Comparison of ENCODE assay signal across 19 mouse cellular contexts in genomic region chr8:70181903-70182252, GRCm38 (mm10). TPM values are rescaled to one million over a fixed set of nuclear protein-coding genes. Genes with fewer than 3 reads are reported as not detected.
A peak's percentile ranks its signal among the peaks of the same experiment; 100 is the strongest.
DNase-seq lines count a peak whose midpoint lies in the region; ATAC-seq lines count a peak whose summit lies in the region.
"Had no signal": no experiment of that assay in that cellular context is flagged by ENCODE, and none has a peak within 500 bp of the region (broad histone marks: within the 10 kb centered on the region; RNA-seq: fewer than 3 reads in every experiment).

No protein-coding gene starts in this region.

- peaks cover 54% of the 10 kb centered on the region for H3K36me3 ChIP-seq in midbrain, embryonic 13.5 days
- H3K36me3 ChIP-seq in midbrain, embryonic 14.5 days (ENCODE audit: control insufficient read depth, insufficient read depth, low read length) = peaks cover 50% of the 10 kb centered on the region
- peaks cover 52% of the 10 kb centered on the region for H3K36me3 ChIP-seq in limb, embryonic 13.5 days

- no peak overlapping the region for H3K4me2 ChIP-seq in midbrain, embryonic 13.5 days (replicated peaks)
- no peak overlapping the region for H3K4me2 ChIP-seq in midbrain, embryonic 14.5 days (ENCODE audit: low read length)
- H3K4me2 ChIP-seq in limb, embryonic 13.5 days (replicated peaks) = no peak overlapping the region
- H3K4me2 ChIP-seq: forebrain, embryonic 12.5 days; limb, embryonic 15.5 days; stomach, embryonic 15.5 days had no signal

- intact Hi-C loops in left cerebral cortex, postnatal 25 days (cut with DNase I) = no loop called here

- no peaks in the 10 kb centered on the region for H3K9me3 ChIP-seq in midbrain, embryonic 13.5 days
- H3K9me3 ChIP-seq in midbrain, embryonic 14.5 days (ENCODE audit: control insufficient read depth, low read length) = no peaks in the 10 kb centered on the region
- H3K9me3 ChIP-seq in limb, embryonic 13.5 days = no peaks in the 10 kb centered on the region
- H3K9me3 ChIP-seq: forebrain, embryonic 12.5 days; limb, embryonic 15.5 days; stomach, embryonic 15.5 days had no signal

- peak; percentile 14 for DNase-seq in embryo, embryonic 10.5 days (ENCODE audit: low spot score)
- DNase-seq in embryo, embryonic 9.5 days (ENCODE audit: extremely low spot score) = no peak
- no peak for DNase-seq in midbrain, embryonic 14.5 days
- DNase-seq in mesoderm, embryonic 11.5 days (ENCODE audit: low read depth, low spot score) = peak; percentile 45
- no peak for DNase-seq in left cerebral cortex, adult 18-20 months (ENCODE audit: low spot score in 2 of 2)
- DNase-seq in left cerebral cortex, postnatal 25 days (ENCODE audit: low spot score in 2 of 2) = no peak
- DNase-seq: adrenal gland, adult 2 months; cerebellum, adult 9-10 months; kidney, adult 18-20 months; kidney, postnatal 25 days; lung, postnatal 4 days; right cerebral cortex, postnatal 4 days; thymus, postnatal 4 days had no signal

- no peaks in the 10 kb centered on the region for H3K4me1 ChIP-seq in midbrain, embryonic 13.5 days (replicated peaks)
- H3K4me1 ChIP-seq in midbrain, embryonic 14.5 days (ENCODE audit: control insufficient read depth, insufficient read depth, low read length) = no peaks in the 10 kb centered on the region
- peaks cover 11% of the 10 kb centered on the region; the same call in 1 of the 2 replicates for H3K4me1 ChIP-seq in limb, embryonic 13.5 days
- H3K4me1 ChIP-seq: forebrain, embryonic 12.5 days; limb, embryonic 15.5 days had no signal

- no peak overlapping the region for H3K27ac ChIP-seq in midbrain, embryonic 13.5 days
- H3K27ac ChIP-seq in midbrain, embryonic 14.5 days (replicated peaks; ENCODE audit: low read depth, low read length) = no peak overlapping the region
- H3K27ac ChIP-seq in limb, embryonic 13.5 days = no peak overlapping the region
- H3K27ac ChIP-seq: forebrain, embryonic 12.5 days; limb, embryonic 15.5 days; stomach, embryonic 15.5 days had no signal

- WGBS in midbrain, embryonic 13.5 days = 76% methylated on average over 2 of the region's 2 CpGs
- 77% methylated on average over 2 of the region's 2 CpGs for WGBS in midbrain, embryonic 14.5 days
- 21% methylated on average over 2 of the region's 2 CpGs for WGBS in limb, embryonic 13.5 days

- H3K4me3 ChIP-seq in midbrain, embryonic 13.5 days (replicated peaks) = no peak overlapping the region
- H3K4me3 ChIP-seq in midbrain, embryonic 14.5 days (replicated peaks; ENCODE audit: low read depth, low read length) = no peak overlapping the region
- H3K4me3 ChIP-seq in limb, embryonic 13.5 days = no peak overlapping the region
- H3K4me3 ChIP-seq: forebrain, embryonic 12.5 days; limb, embryonic 15.5 days; stomach, embryonic 15.5 days had no signal

- no peak for ATAC-seq in midbrain, embryonic 13.5 days
- ATAC-seq in midbrain, embryonic 14.5 days (ENCODE audit: low FRiP score, low TSS enrichment) = no peak
- no peak for ATAC-seq in limb, embryonic 13.5 days (ENCODE audit: low FRiP score, low read depth)

- H3K27me3 ChIP-seq in midbrain, embryonic 13.5 days = no peaks in the 10 kb centered on the region
- no peaks in the 10 kb centered on the region for H3K27me3 ChIP-seq in midbrain, embryonic 14.5 days (ENCODE audit: control insufficient read depth, insufficient read depth, low read length)
- no peaks in the 10 kb centered on the region for H3K27me3 ChIP-seq in limb, embryonic 13.5 days
- H3K27me3 ChIP-seq: forebrain, embryonic 12.5 days; limb, embryonic 15.5 days; stomach, embryonic 15.5 days had no signal

- 0 out of 2 replicates have a peak overlapping the region, but pooled peaks have one; percentile 28 for H3K9ac ChIP-seq in midbrain, embryonic 13.5 days (replicated peaks)
- no peak overlapping the region for H3K9ac ChIP-seq in midbrain, embryonic 14.5 days (replicated peaks; ENCODE audit: low read length)
- H3K9ac ChIP-seq in limb, embryonic 13.5 days = peak overlapping the region; percentile 4; the same call in 1 of the 2 replicates
- H3K9ac ChIP-seq: forebrain, embryonic 12.5 days; limb, embryonic 15.5 days; stomach, embryonic 15.5 days had no signal

RNA-seq across cellular contexts. Expression of gene Tmem161a, which starts 9.7 kb away (rescaled TPM):
- polyA plus RNA-seq in midbrain, embryonic 13.5 days (2015; fragmentation: Nextera tagmentation; extraction: Ambion mirVana) = 44.6 and 49.5 TPM in 2 replicates
- polyA plus RNA-seq in midbrain, embryonic 14.5 days (2014; fragmentation: Nextera tagmentation; extraction: Ambion mirVana) = 31.2 and 40.7 TPM in 2 replicates
- 66.5 and 70.6 TPM in 2 replicates for polyA plus RNA-seq in limb, embryonic 13.5 days (2015; fragmentation: Nextera tagmentation; extraction: Ambion mirVana)
- 10 to 100 TPM; 45.2 to 46.2 TPM for total RNA-seq in left cerebral cortex, adult 18-20 months (2021)
- total RNA-seq in left cerebral cortex, postnatal 25 days (2021) = 10 to 100 TPM; 44.1 to 50.8 TPM

RNA-seq across cellular contexts. Expression of gene Slc25a42, which starts 30.2 kb away (rescaled TPM):
- polyA plus RNA-seq in midbrain, embryonic 13.5 days (2015; fragmentation: Nextera tagmentation; extraction: Ambion mirVana) = 4.3 and 4.4 TPM in 2 replicates
- 5.1 and 5.6 TPM in 2 replicates for polyA plus RNA-seq in midbrain, embryonic 14.5 days (2014; fragmentation: Nextera tagmentation; extraction: Ambion mirVana)
- polyA plus RNA-seq in limb, embryonic 13.5 days (2015; fragmentation: Nextera tagmentation; extraction: Ambion mirVana) = 4.0 and 4.6 TPM in 2 replicates
- total RNA-seq in left cerebral cortex, adult 18-20 months (2021) = 10 to 100 TPM; 36.0 to 37.8 TPM
- total RNA-seq in left cerebral cortex, postnatal 25 days (2021) = 10 to 100 TPM; 33.5 to 36.5 TPM

RNA-seq across cellular contexts. Expression of gene Mef2b, which starts 42.4 kb away (rescaled TPM):
- polyA plus RNA-seq in midbrain, embryonic 13.5 days (2015; fragmentation: Nextera tagmentation; extraction: Ambion mirVana) = 0.26 and 0.59 TPM in 2 replicates
- polyA plus RNA-seq in midbrain, embryonic 14.5 days (2014; fragmentation: Nextera tagmentation; extraction: Ambion mirVana) = 0.46 and 0.50 TPM in 2 replicates
- polyA plus RNA-seq in limb, embryonic 13.5 days (2015; fragmentation: Nextera tagmentation; extraction: Ambion mirVana) = 0.38 TPM in 2 replicates
- total RNA-seq in left cerebral cortex, adult 18-20 months (2021) = not detected
- total RNA-seq in left cerebral cortex, postnatal 25 days (2021) = under 1 TPM in 1 of 2 experiments, not detected in 1; 0.57 TPM
- total RNA-seq: hematopoietic stem cell, adult 5-6 weeks had no signal

RNA-seq across cellular contexts. Expression of gene Borcs8, which starts 42.6 kb away (rescaled TPM):
- 53.0 and 56.5 TPM in 2 replicates for polyA plus RNA-seq in midbrain, embryonic 13.5 days (2015; fragmentation: Nextera tagmentation; extraction: Ambion mirVana)
- polyA plus RNA-seq in midbrain, embryonic 14.5 days (2014; fragmentation: Nextera tagmentation; extraction: Ambion mirVana) = 64.2 and 71.2 TPM in 2 replicates
- 51.0 and 56.0 TPM in 2 replicates for polyA plus RNA-seq in limb, embryonic 13.5 days (2015; fragmentation: Nextera tagmentation; extraction: Ambion mirVana)
- 10 to 100 TPM; 47.7 to 48.0 TPM for total RNA-seq in left cerebral cortex, adult 18-20 months (2021)
- total RNA-seq in left cerebral cortex, postnatal 25 days (2021) = 10 to 100 TPM; 46.8 to 51.0 TPM

RNA-seq across cellular contexts. Expression of gene Rfxank, which starts 42.9 kb away (rescaled TPM):
- 12.5 and 13.4 TPM in 2 replicates for polyA plus RNA-seq in midbrain, embryonic 13.5 days (2015; fragmentation: Nextera tagmentation; extraction: Ambion mirVana)
- 6.7 and 7.5 TPM in 2 replicates for polyA plus RNA-seq in midbrain, embryonic 14.5 days (2014; fragmentation: Nextera tagmentation; extraction: Ambion mirVana)
- 23.8 and 26.0 TPM in 2 replicates for polyA plus RNA-seq in limb, embryonic 13.5 days (2015; fragmentation: Nextera tagmentation; extraction: Ambion mirVana)
- 10 to 100 TPM; 11.7 to 14.9 TPM for total RNA-seq in left cerebral cortex, adult 18-20 months (2021)
- 10 to 100 TPM; 10.2 to 12.4 TPM for total RNA-seq in left cerebral cortex, postnatal 25 days (2021)

Comparison
In these comparisons a context has a peak if more than half of its experiments do, and no peak if none do; other contexts are left out.
1. DNase-seq: peak in embryo, embryonic 10.5 days (single experiment) and mesoderm, embryonic 11.5 days (single experiment); none in embryo, embryonic 9.5 days (single experiment), midbrain, embryonic 14.5 days (single experiment), left cerebral cortex, adult 18-20 months (0 of 2) and left cerebral cortex, postnatal 25 days (0 of 2).